ENCODE assay signal across 2 mouse cellular contexts in genomic region chr4:132798666-132799065, GRCm38 (mm10). TPM values are rescaled to one million over a fixed set of nuclear protein-coding genes. Genes with fewer than 3 reads are reported as not detected.
"Had no signal": no experiment of that assay in that cellular context is flagged by ENCODE, and none has a peak within 500 bp of the region (broad histone marks: within the 10 kb centered on the region; RNA-seq: fewer than 3 reads in every experiment).

No protein-coding gene starts in this region.

RNA-seq across cellular contexts. Expression of gene Themis2, which starts 2.5 kb away (rescaled TPM):
- polyA plus RNA-seq: myocyte had no signal

RNA-seq across cellular contexts. Expression of gene Smpdl3b, which starts 41.6 kb away (rescaled TPM):
- total RNA-seq: megakaryocyte-erythroid progenitor cell, adult 5-6 weeks had no signal
